Mouse (Mus musculus) megakaryocyte, embryonic 14.5 days (primary cell): Measurements from ENCODE around the gene Akap6. TPM values are rescaled to one million over a fixed set of nuclear protein-coding genes. Genes with fewer than 3 reads are reported as not detected.

Experiments used
- H3K27me3 ChIP-seq: replicated peaks from 2 replicates; pipeline ENCODE3; 2012; ENCODE audit warnings: inconsistent platforms
- H3K36me3 ChIP-seq: replicated peaks from 2 replicates; pipeline ENCODE3; 2012; ENCODE audit warnings: low read length, inconsistent platforms, mixed read lengths
- H3K4me1 ChIP-seq: 2 replicates; pipeline ENCODE4 v1.6.1; 2012; ENCODE audit warnings: inconsistent platforms
- H3K4me3 ChIP-seq: replicated peaks from 2 replicates; pipeline ENCODE3; 2012; ENCODE audit warnings: moderate library complexity, mild to moderate bottlenecking, inconsistent platforms
- H3K9me3 ChIP-seq: 2 replicates; pipeline ENCODE4 v1.6.1; 2012; ENCODE audit warnings: inconsistent platforms
- FLI1 ChIP-seq: IDR thresholded peaks from 2 replicates; pipeline ENCODE4 v1.6.1; 2012; ENCODE audit warnings: low read length, inconsistent platforms, mixed read lengths
- GATA1 ChIP-seq: IDR thresholded peaks from 3 replicates; pipeline ENCODE4 v1.6.1; 2012; ENCODE audit warnings: mixed read lengths, low read length, inconsistent platforms, borderline replicate concordance
- polyA plus RNA-seq: library from polyadenylated mRNA; stranded (reverse); fragments of >175 nt; gene quantifications from 2 replicates; pipeline ENCODE4 v1.2.3, GENCODE M21; 2012; ENCODE audit warnings: low replicate concordance; ENCODE audit not compliant: insufficient read depth

Gene Akap6
- polyA plus RNA-seq, 1 experiment, result 0.04 TPM

DNA sequence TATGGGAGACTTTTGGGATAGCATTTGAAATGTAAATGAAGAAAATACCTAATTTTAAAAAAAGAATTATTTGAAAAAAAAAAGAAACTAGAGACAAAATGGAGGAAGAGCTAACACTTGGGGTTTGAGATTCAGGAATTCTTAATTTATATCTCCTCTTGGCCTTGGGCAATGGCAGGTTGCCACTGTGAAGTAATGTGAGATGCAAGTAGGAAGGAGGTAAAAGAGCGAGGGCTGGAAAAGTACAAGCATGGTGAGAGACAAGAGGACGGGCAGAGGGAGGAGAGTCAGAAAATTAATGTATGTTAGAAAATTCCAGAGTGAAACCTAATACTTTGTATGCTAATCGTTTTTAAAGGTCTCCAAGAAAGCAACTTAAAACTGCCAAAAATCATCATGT lies 40.1 kb downstream of the Akap6 start:
- no peaks in the 10 kb centered on the region for H3K27me3 ChIP-seq
- no peaks in the 10 kb centered on the region for H3K36me3 ChIP-seq
- no peak overlapping the region for H3K4me3 ChIP-seq
- no peak for TF ChIP-seq GATA1
- TF ChIP-seq FLI1, result no peak
- H3K9me3 ChIP-seq, result no peaks in the 10 kb centered on the region
- no peaks in the 10 kb centered on the region for H3K4me1 ChIP-seq

DNA sequence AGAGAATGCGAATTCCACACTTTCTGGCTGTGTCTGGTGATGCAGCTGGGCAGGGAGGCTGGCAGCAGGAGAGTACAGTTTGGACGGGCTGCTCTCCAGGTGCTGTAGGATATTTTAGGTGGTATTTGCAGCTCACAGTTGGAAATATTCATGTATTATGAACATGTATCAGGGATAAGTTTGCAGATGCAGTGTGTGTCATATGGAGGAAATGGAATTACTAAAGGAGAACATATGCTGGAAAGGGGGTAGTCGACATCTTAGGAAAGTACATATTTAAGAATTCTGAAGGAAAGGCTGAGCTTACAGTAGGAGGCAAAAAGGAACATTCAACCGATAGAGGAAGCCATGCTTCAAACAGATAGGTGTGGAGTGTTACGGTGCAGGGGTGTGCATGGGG lies 42.6 kb downstream of the Akap6 start:
- Histone ChIP-seq H3K4me3 (no peak overlapping the region), H3K9me3 (0 out of 2 replicates have a peak, but pooled peaks cover under 1% of the 10 kb centered on the region), H3K4me1 (no peaks in the 10 kb centered on the region), H3K27me3 (no peaks in the 10 kb centered on the region), H3K36me3 (no peaks in the 10 kb centered on the region)
- TF ChIP-seq FLI1 (no peak), GATA1 (no peak)

DNA sequence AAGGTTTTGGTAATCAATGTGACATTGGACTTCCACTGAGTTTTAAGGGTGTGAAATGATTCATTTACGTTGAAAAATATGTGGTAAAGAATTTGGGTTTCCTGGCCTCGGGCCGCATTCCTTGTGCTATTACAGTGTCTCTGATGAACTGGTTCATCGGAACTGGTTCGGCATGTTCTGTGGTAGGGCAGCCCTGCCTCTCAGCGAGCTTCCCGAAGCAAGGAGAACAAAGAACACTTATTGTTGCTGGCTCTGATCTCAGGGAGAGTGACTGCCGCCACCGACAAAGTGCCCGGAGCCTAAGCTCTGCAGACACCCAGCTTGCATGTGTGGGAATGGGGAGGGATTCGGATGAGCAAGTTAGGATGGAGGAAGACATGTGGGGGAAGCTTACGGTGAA lies 50.8 kb downstream of the Akap6 start:
- no peaks in the 10 kb centered on the region for H3K4me1 ChIP-seq

DNA sequence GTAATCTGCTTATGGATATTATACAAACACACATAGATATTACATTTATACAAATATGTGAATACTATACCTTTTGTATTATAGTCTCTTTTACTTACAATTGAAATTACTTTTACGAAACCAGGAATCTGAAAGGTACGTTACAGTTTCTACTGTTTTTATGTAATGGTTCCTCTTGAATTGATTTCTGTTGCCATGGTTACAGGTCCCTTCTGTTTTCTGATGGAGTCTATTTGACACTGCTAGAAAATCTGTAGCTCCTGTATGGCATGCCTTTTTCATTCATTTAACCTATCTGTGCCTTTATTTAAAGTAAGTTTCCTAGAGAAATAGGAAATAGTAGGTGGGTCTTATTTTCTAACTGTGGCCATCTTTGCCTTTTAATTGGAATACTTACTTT lies 56.5 kb downstream of the Akap6 start:
- no peaks in the 10 kb centered on the region for H3K36me3 ChIP-seq
- H3K4me1 ChIP-seq, result no peaks in the 10 kb centered on the region
- TF ChIP-seq FLI1, result no peak
- TF ChIP-seq GATA1, result no peak
- H3K27me3 ChIP-seq, result peaks cover 2% of the 10 kb centered on the region
- H3K9me3 ChIP-seq, result no peaks in the 10 kb centered on the region
- no peak overlapping the region for H3K4me3 ChIP-seq

More for the DNA sequence above, 50.8 kb downstream of the Akap6 start:
- H3K9me3 ChIP-seq, result 0 out of 2 replicates have a peak, but pooled peaks cover 5% of the 10 kb centered on the region
- no peaks in the 10 kb centered on the region for H3K36me3 ChIP-seq
- H3K4me3 ChIP-seq, result no peak overlapping the region
- H3K27me3 ChIP-seq, result no peaks in the 10 kb centered on the region
- TF ChIP-seq FLI1, result no peak
- no peak for TF ChIP-seq GATA1

DNA sequence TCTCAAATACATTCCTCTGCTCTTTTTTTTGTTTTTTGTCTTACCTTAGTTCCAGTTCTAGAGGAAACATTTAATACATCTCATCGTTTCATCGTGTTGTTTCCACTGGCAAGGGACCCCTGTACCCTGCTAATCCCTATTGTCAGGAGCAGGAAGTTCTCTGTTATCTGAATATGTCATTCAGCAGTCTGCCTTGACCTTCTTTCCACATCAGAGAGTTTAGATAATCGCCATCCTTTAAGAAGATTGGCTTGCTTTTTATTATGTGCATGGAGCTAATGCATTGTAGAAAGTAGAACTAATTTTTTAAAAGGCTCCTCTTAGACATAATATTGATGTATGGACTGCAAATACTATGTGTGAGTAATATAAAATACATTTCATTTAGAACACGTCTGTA lies 58.7 kb downstream of the Akap6 start:
- TF ChIP-seq FLI1 (no peak), GATA1 (no peak)
- H3K4me3 ChIP-seq, result no peak overlapping the region
- peaks cover 2% of the 10 kb centered on the region for H3K27me3 ChIP-seq
- H3K4me1 ChIP-seq, result no peaks in the 10 kb centered on the region
- no peaks in the 10 kb centered on the region for H3K36me3 ChIP-seq
- H3K9me3 ChIP-seq, result no peaks in the 10 kb centered on the region

DNA sequence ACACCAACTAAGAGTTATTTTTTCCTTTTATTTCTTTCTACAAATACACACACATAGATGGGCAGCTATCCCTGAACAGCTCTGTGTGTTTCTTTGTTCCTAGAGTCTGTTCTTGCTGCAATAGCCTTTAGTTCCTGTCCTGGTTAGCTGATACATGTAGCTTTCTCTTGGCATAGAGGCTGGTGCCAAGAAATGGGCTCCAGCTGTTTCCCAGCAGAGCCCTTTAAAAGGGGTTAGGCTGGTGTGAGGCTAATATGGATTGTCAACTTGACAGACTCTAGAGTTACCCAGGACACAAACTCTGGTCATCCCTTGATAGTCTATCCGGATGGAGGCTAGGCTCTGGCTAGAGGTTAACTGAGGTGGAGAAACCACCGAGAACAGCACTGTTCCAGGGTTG lies 64.9 kb downstream of the Akap6 start:
- H3K9me3 ChIP-seq, result no peaks in the 10 kb centered on the region
- no peaks in the 10 kb centered on the region for H3K27me3 ChIP-seq
- TF ChIP-seq GATA1, result no peak
- TF ChIP-seq FLI1, result no peak
- no peak overlapping the region for H3K4me3 ChIP-seq
- H3K36me3 ChIP-seq, result no peaks in the 10 kb centered on the region
- H3K4me1 ChIP-seq, result no peaks in the 10 kb centered on the region

DNA sequence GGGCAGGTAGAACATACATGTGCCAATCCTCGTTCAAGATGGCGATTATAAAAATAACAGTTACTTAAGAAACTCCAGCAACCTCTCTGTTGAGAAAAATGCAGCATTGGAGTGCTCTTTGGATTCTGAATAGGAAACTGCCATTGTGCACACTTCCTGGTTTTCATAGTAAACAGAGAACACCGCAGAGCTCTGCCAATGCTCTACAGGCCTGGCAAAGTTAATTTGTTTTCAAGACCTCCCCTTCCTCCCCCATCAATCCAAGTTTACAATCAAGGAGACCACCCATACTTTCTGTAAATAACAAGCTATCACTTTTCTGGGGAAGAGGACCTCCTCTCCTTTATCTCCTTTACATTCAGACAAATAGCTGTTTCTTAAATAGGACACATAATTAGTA lies 65.6 kb downstream of the Akap6 start:
- Histone ChIP-seq H3K36me3 (no peaks in the 10 kb centered on the region), H3K4me1 (no peaks in the 10 kb centered on the region), H3K4me3 (no peak overlapping the region), H3K9me3 (no peaks in the 10 kb centered on the region), H3K27me3 (no peaks in the 10 kb centered on the region)
- no peak for TF ChIP-seq FLI1
- TF ChIP-seq GATA1, result no peak

DNA sequence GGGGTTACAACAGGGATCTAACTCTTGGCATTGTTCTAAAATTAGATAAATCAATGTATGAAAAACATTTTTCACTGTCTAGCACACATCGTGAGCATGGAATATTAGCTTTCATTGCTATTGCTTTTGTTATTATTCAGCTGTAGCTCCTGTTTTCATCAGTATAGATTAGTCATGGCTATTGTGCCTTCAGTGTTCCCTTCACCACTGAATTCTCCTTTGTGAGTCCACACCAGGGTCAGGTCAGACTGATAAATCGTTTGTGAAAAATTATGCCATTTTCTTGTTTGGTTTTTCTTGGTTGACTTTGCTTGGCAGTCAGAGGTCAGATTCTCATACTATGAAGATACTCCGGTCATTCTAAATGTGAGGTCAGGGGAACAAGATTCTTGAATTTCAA lies 70.4 kb downstream of the Akap6 start:
- no peaks in the 10 kb centered on the region for H3K27me3 ChIP-seq
- no peaks in the 10 kb centered on the region for H3K9me3 ChIP-seq
- no peaks in the 10 kb centered on the region for H3K4me1 ChIP-seq
- H3K4me3 ChIP-seq, result no peak overlapping the region
- no peaks in the 10 kb centered on the region for H3K36me3 ChIP-seq
- TF ChIP-seq FLI1, result no peak

DNA sequence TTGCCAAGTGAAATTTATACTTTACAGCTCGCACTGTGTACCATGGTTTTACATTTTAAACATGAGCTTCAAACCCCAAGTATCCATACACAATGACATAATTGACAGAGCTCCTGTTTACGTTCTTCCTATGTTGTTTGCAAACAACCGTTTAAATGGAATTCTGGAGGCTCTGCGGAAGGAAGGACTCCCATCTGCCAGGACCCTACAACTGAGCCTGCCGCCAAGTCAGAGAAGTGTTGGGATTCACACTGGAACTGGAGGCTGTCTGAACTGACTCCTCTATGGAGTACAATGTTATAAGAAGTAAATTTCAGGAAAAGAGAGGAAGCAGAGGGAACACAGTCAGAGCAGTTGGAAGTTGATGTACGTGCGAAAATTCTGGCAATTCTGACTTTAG lies 72.7 kb downstream of the Akap6 start:
- no peak for TF ChIP-seq GATA1
- TF ChIP-seq FLI1, result no peak
- no peaks in the 10 kb centered on the region for H3K36me3 ChIP-seq
- no peak overlapping the region for H3K4me3 ChIP-seq
- H3K27me3 ChIP-seq, result no peaks in the 10 kb centered on the region
- no peaks in the 10 kb centered on the region for H3K4me1 ChIP-seq
- no peaks in the 10 kb centered on the region for H3K9me3 ChIP-seq

DNA sequence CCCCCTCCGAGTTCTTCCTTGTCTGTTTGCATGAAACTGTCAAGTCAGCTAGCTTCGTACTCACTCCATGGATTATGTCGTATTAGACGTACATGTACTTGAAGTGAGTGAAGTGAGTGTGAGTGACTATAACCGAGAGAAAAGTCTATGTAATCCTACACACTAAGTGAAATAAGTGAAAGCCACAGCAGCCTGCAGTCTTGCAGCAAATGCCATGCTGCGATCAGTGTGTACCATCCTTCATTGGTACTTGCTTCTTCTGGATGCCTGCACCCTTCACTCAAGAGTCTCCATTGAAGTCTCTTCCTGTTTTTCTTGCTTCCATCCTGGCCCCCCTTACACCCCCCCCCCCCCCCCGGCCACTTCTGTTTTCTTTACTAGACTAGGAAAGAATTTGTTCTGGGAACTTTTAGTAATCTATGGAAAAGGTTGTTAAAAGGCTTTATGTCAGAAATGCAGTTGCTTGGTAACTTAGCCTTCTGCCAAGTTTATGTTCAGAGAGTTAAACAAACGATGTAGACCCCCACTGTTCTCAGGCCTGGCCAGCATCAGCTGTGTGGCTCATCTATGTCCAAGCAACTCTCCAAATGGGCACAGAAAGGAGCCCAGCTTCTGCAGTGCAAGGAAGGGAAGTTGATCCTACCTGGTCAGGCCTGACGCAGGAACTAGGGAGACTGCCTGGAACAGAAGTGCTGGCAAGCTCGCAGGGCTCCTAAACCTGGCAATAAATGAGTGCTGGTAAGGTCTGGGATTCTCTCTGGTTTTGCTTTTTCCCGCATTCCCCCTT lies 73.5 kb downstream of the Akap6 start:
- Histone ChIP-seq H3K4me3 (no peak overlapping the region), H3K27me3 (no peaks in the 10 kb centered on the region), H3K4me1 (no peaks in the 10 kb centered on the region), H3K36me3 (no peaks in the 10 kb centered on the region), H3K9me3 (no peaks in the 10 kb centered on the region)
- TF ChIP-seq GATA1, result no peak
- no peak for TF ChIP-seq FLI1
